Mouse (Mus musculus): ENCODE data around the gene Ctnna3.
"Not testable (repeated sequence)": the region's sequence is repeated elsewhere in the genome, so short reads cannot be mapped to it uniquely, and the experiment has no call there.

The Ctnna3 gene

GRCm38 (mm10) chr10:64876506-64876905 is 1446.6 kb downstream of the Ctnna3 start:
- no peak for DNase-seq (ENCODE audit: low read depth, low spot score)

GRCm38 (mm10) chr10:64879860-64880259 is 1450.0 kb downstream of the Ctnna3 start:
- no peak for DNase-seq (ENCODE audit: low read depth, low spot score)

DNA sequence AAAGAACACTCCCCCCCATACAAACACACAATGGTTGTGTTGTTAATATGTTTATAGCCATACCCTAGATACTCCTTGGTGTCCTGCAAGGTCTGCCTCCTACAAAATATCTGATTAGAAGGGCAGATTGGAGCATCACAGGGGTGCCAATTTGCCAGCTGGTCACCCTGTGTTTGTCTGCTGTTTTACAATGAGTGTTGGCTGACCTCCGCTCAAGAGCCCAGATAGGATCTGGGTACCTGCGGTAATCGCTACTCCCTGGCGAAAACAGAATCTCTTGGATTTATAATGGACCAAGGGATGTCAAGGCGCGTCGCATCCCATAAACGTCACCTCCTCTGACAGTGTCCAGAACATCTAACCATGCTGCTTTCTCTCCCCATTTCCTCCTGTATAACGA is 1457.0 kb downstream of the Ctnna3 start:
- no peak for DNase-seq (ENCODE audit: low read depth, low spot score)

- DNase-seq (ENCODE audit: low read depth, low spot score) = no peak
These were observed 1462.6 kb downstream of the Ctnna3 start for GRCm38 (mm10) chr10:64892458-64892857.

DNA sequence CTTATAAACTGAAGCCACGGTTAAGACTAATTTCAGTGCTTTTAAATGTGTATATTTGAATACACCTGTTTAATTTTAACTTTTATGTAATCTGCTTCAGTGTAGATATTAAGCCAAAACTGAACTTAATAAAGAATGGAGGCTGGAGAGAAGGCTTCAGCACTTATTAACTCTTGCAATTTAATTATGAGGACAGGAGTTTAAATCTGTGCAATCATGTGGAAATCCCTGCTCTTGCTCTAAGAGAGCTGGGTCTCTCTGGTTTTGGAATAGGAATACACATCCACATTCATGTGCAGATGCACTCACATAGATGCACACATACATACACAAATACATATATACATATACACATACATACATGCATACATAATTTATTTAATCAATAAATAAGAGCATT is 1468.8 kb downstream of the Ctnna3 start:
- DNase-seq (ENCODE audit: low read depth, low spot score) = no peak

DNA sequence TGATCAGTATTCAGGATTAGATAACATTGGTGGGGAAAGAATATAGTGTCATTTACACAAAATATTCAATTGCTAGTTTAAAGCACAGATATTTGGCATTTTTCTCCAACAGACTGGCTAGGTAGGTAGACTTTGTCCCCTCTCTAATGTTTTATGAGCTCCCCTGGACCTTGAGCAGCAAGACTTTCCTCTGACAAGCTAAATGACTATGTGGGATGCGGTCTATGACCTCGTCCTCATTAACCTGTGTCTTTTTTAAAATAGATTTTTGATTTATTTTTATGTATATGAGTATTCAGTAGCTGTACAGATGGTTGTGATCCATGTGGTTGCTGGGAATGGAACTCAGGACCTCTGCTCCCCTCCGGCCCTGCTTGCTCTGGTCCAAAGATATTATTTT is 1471.8 kb downstream of the Ctnna3 start:
- no peak for DNase-seq (ENCODE audit: low read depth, low spot score)

GRCm38 (mm10) chr10:64940975-64941374 is 1511.1 kb downstream of the Ctnna3 start:
- no peak for DNase-seq (ENCODE audit: low read depth, low spot score)

GRCm38 (mm10) chr10:64958391-64958790 is 1528.5 kb downstream of the Ctnna3 start:
- no peak for DNase-seq (ENCODE audit: low read depth, low spot score)

DNA sequence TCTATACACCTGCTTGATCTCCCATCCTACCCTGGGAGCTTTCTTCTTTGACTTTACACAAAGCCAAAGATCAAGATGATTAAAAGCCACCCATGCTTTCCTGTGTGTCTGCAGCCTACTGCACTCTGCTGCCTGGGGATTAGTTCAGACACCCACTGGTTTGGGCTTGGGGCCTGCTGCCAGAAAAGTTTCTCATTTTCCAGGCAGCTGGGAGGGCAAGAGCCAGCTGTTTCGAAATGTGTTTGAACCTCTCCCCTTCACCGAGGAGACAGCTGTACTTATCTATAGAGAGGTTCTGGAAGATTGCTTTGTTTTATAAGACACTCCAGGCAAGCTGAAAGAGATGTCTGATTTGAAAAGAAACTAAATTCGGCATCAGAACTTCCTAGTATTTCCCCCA is 1563.0 kb downstream of the Ctnna3 start:
- DNase-seq (ENCODE audit: low read depth, low spot score) = no peak

DNA sequence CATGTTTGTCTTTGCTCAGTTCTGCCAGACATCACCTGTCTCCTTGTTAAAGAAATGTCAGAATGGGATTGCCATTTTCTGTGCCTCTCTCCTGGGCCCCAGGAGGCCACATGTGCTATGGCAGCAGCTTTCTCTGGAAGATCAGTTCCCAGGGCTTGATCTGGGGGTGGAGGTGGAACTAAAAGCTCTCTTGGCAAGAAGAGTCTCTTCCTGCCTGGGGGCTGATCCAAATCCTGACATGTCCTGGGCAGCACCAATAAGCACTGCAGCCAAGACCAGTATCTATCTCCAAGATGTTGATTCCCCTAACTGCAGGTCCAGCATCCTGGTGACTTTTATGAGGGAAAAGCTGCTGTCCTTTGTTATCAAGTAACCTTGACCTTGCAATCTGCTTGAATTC is 1583.6 kb downstream of the Ctnna3 start:
- DNase-seq (ENCODE audit: low read depth, low spot score) = no peak

DNA sequence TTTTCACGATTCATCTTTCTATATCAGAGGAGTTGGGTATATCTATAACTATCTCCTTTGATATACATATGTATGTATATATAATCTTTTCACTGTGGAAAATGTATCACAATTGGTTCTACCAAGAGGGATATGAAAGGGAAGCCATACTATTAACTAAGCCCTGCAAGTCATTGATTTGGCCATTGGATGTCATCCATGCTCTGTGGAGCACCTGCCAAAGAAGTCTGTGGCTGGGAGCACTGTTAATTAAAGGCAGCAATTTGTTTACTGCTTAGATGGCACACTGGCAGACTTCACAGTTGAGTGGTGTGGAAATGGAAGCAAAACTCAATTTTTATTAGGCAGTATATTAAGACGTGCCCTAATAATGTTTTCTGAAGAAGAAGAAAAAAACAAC is 1592.8 kb downstream of the Ctnna3 start:
- no peak for DNase-seq (ENCODE audit: low read depth, low spot score)

- DNase-seq (ENCODE audit: low read depth, low spot score) = not testable (repeated sequence)
These were observed 1603.6 kb downstream of the Ctnna3 start for GRCm38 (mm10) chr10:65033516-65033915.

All from A20 (cell line).